Mouse (Mus musculus): Measurements from ENCODE around the gene Csmd2. TPM values are rescaled to one million over a fixed set of nuclear protein-coding genes. Genes with fewer than 3 reads are reported as not detected.

The Csmd2 gene
- total RNA-seq, 2 experiments from 2014 or later: 62.7 to 64.6 TPM

DNA sequence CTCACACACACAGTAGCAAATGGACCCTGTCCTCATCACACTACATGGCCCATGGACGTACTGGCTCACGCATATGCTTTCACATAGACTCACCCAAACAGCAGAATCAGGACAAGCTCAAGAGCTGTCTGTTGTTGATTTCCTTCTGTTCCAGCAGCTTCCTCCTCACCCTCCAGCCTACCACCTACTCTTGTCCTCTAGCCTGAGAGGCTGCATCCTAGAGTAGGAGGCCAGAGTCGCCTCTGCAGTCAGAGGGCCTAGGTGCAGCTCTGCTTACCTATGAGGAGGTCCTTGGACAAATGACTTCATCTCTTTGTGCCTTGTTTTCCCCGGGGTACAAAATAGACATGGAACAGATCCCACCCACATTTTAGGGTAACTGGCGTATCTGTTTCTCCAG is 403.8 kb downstream of the Csmd2 start:
- intact Hi-C loops (cut with DNase I): no loop called here
- peak in 1 of 2 experiments; percentile 36 for DNase-seq (ENCODE audit: low spot score in 2 of 2)

DNA sequence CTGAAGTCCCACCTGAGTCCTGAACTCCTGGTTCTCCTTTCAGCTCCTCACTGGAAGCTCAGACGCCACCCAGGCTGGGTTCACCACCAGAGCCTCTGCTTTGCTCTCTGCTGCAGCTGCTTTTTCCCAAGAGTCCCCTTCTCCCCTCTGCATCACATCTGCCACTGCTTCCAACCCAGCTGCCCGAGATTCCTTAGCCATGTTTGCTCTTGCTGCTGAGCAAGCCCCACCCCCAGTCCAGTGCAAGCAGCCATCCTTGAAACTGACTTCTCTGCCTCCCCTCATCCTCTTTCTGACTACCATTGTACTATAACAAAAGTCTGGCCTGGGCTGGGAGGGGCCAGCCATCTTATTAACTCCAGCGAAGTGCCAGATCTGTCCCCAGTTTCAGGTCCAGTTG is 404.6 kb downstream of the Csmd2 start:
- intact Hi-C loops (cut with DNase I): no loop called here
- DNase-seq (ENCODE audit: low spot score in 2 of 2): no peak

DNA sequence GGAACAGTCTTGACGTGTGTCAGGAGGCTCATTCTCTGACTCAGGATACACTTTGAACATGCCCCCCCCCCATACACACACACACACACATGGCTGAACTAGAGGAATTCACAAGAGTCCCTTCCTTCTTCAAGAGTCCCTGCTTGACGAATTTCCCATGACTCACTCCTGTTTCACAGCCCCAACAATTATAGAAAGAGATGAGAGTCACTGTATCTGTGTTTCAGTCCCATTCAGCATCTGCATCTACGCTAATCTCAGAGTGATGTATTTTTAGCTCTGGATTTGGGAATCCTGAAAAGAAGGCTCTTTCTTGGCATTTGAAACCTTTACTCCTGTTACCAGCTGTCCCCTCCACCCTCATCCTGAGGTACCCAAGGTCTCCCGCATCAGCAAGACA is 406.2 kb downstream of the Csmd2 start:
- intact Hi-C loops (cut with DNase I): no loop called here
- peak in 1 of 2 experiments; percentile 76 for DNase-seq (ENCODE audit: low spot score in 2 of 2)

DNA sequence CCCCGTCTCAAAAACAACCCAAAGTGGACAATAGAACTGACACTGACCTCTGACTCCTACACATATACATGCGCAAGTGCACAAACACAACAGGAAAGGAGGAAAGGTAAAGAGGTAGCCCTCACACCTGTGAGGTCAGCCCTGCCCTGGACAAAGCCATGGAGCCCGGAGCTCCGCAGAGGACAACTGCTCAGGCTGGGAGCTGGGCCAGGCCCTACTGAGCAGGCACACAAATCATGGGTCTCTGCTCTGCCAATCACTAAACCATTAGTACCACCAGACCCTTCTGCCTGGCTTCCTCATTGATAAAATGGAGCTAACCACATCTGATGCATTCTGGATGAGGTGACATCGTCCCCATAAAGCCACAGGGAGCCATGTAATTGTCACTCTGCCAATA is 409.0 kb downstream of the Csmd2 start:
- intact Hi-C loops (cut with DNase I): no loop called here
- no peak for DNase-seq (ENCODE audit: low spot score in 2 of 2)

DNA sequence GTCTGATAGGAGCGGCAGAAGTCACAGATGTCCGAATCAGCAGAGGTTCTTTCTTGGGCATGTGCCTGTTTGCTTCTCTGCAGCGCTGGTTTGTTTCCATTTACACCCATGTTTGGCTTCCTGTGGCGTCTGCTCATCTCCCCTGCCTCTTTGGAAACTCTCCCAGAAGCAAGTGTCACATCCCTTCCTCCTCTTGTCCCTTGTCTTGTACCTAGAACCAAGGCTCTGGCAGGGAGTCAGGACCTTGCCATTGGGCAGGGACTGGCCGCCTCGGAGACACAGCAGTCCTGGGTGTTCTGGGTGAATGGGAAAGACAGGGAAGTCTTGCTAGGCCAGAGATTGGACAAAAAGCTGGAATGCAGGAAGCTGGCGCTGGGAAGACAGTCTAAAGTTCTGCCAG is 410.1 kb downstream of the Csmd2 start:
- no peak for DNase-seq (ENCODE audit: low spot score in 2 of 2)
- intact Hi-C loops (cut with DNase I): loop anchor here (2.0 kb wide), 1 partner anchor 53 kb away; no protein-coding TSS in a partner anchor

DNA sequence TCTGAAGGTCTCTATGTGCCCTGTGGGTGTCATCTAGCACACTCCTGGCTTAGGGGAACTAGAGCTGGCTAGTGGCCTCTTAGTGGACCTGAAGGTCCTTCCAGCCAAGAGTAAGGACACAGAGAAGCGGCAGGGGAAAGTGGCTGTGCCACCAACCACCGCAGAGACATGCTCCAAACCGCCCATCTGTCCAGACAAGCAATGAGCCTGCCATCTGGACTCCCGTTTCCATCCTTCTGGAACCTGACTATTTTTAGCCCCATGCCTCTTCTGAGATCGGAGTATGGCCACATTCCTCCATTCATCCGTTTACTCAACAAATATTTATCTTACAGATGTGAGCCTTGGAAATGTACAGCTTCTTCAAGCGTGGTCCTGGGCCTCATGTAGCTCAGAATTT is 411.3 kb downstream of the Csmd2 start:
- intact Hi-C loops (cut with DNase I): loop anchor here (2.0 kb wide), 1 partner anchor 52 kb away; no protein-coding TSS in a partner anchor
- DNase-seq (ENCODE audit: low spot score in 2 of 2): peak; percentile 64 to 89

DNA sequence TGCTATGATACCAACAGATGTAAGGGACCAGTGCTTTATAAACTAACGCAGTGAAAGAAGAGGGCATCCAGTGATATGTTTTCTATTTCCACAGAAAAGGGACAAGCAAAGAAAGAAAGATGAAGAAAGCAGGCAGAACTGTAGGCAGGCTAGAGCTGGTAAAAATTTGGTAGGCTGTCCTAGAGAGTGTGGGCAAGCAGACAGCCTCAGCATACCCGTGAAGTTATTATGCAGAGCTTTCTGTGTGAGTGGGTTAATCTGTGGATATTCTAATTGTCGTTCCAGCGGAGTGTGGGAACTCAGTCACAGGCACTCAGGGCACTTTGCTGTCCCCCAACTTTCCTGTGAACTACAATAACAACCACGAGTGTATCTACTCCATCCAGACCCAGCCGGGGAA is 412.4 kb downstream of the Csmd2 start:
- peak; percentile 31 to 71 for DNase-seq (ENCODE audit: low spot score in 2 of 2)
- intact Hi-C loops (cut with DNase I): no loop called here

DNA sequence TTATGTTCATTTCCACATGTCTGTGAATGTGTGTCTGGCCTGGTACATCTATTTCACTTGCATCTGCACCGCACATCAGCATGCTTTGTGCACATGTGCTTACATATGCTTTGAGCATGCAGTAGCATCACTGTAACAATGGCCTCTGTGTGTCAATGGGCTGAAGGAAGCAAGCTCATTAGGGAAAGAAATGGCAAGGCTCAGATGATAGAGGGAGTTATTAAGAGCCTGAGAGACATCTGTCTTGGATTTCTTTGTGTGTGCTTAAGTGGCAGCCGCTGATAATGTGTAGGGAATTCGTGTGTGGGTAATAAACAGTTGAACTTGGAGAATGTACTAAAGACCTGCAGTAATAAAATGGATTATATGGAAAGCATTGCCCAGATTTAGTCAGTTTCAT is 413.9 kb downstream of the Csmd2 start:
- intact Hi-C loops (cut with DNase I): no loop called here
- DNase-seq (ENCODE audit: low spot score in 2 of 2): no peak

DNA sequence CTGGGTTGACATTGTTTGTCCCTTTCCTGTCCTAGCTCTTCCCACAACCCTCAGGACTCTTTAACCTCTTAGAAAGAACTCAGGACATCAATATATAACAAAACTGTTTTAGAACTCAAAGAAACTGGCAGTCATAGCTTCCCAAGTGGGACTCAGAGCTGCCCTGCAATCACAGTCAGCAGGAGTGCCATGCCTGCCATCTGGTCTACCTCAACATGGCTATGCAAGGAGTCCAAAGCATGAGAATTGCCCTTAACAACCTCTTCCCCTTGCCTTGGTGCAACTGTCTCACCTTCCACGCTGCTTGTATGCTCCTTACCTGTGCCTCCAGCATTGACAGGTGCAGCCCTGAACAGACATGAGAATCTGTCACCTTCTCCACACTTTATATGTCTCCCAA is 415.0 kb downstream of the Csmd2 start:
- intact Hi-C loops (cut with DNase I): no loop called here
- DNase-seq (ENCODE audit: low spot score in 2 of 2): no peak

DNA sequence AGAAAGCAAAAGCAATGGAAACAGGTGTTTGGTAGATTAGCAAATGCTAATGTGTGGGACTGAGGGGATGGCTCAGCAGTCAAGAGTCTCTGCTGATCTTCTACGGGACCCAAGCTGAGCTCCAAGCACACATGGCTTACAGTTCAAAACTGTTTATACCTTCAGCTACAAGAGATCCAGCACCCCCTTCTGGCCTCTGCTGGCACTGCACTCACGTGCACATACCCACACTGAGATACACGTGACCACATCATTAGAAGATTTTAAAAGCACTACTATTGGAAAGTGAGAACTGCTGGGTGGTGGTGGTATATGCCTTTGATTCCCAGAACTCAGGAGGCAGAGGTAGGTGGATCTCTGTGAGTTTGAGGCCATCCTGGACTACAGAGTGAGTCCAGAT is 417.9 kb downstream of the Csmd2 start:
- intact Hi-C loops (cut with DNase I): no loop called here
- no peak for DNase-seq (ENCODE audit: low spot score in 2 of 2)

DNA sequence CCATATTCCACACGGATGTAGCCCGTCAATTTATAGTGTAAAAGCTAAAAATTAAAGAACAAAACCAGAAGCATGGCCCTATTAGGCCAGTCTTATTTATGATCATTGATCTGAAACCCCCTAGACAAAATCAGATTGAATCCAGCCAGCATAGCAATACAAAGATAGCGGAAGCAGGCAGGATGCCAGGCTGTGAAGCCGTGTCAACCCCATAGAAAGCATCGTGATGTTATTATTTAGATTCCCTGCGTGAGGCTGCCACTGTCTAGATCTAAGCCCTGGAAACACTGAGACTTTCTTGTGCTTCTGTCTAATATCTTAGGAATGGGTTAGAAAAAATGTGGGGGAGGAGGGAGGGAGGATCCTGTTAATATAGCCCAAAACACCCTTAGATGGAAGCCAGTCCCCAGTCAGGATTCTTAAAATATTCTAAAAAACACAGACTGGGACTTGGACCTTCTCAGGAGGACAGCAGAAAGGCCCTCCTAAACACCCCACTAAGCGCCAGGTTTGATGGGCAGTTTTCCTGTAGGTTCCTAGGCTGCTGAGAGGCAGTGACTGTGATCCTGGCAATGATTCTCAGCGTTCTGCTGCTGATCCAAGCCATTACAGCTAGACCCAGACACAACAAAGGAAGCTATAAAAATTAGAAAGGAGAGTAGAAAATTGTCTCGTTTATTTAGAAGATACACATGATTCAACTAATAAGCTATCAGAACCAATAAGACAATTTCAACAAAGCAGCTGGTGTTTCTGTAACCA is 419.6 kb downstream of the Csmd2 start:
- intact Hi-C loops (cut with DNase I): no loop called here
- DNase-seq (ENCODE audit: low spot score in 2 of 2): no peak

DNA sequence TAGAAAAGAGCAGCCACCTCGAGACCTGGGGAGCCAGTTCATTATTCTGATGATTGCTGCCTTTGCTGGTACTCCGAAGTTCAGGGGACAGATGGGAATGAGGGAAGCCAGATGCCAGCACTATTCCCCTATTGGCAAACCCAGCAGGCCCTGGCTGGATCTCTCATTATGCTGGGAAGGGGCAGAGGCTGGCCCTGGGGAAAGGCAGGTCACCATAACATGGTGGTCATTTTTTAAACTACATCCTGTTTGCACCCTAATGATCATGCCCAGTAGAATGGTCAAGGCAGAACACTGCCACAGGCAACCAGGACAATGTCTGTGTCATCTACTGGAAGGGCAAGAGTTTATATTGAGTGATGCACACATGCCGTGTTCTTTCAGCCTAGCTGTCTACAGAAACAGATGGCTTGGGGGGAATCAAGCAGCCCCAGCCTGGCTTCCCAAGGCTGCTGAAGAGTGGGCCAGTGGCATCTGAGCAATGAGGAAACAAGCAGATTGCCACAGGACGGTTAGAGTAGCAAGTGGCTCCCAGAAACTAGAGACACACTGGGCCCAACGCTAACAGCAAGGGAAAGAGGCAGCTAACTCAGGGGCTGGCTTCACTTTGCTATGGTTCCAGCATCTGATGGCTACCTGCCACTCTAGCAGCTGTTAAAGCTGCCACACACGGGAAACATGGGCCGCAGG is 424.4 kb downstream of the Csmd2 start:
- intact Hi-C loops (cut with DNase I): no loop called here
- no peak for DNase-seq (ENCODE audit: low spot score in 2 of 2)

DNA sequence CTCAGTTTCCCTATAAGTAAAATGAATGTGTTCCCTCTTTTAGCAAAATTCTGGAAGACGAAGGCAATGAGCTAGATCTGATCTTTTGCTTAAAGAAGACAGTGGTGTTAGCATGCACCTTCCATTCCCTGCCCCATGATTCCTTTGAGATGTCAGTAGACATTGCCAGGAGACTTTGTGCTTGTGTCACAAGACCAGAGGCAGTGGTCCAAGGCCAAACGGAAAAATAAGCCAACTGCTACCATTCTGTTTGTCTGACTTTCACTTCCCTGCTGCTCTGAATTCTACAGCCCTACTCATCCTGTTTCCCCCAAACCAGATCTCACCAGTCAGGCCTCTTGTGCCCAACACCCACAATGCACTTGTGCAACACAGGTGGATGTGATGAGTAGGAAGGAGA is 427.1 kb downstream of the Csmd2 start:
- DNase-seq (ENCODE audit: low spot score in 2 of 2): no peak
- intact Hi-C loops (cut with DNase I): no loop called here

DNA sequence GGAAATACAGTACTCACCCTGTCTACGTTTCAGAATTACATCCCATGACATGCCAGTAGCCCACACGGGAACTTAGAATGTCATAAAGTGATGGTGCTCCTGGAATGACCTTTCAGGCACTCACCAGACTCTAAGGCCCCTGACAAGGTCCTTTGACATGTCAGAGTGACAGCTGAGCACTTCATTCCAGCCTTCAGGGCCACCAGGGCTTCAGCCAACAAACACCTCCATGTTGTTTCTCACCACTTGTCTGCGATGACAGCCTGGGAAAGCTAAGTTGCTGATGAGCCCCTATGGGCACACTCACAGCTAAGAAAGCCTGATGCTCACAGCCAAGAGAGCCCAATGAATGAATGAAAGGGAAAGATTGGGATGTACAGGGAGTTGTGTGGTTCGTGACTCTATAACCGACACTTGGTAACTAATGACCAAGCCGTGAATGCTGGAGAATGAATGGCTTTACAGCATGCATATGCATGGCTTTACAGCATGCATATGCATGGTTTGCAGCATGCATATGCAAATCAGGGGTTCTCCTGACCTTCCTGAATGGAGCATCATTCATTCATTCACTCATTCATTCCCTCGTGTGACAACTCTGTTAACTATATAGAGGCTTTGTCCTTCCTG is 432.4 kb downstream of the Csmd2 start:
- intact Hi-C loops (cut with DNase I): no loop called here
- no peak for DNase-seq (ENCODE audit: low spot score in 2 of 2)

DNA sequence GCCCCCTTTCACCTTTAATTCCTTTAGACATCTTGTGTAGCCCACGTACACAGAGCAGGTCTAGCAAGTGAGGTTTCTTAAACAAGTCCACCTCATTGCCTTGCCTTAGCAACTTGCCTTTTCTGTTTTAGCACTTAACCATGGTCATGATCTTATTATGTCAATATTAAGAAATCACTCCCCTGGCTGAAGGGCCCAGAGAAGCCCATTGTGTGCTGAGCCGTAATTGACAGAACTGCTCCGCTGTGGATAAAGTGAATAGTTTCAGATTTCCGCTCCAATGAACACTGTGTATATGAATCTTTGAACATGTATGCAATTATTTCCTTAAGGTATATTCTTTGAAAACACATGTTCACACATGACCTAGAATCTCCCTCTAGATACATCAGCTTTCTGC is 434.8 kb downstream of the Csmd2 start:
- no peak for DNase-seq (ENCODE audit: low spot score in 2 of 2)
- intact Hi-C loops (cut with DNase I): no loop called here

DNA sequence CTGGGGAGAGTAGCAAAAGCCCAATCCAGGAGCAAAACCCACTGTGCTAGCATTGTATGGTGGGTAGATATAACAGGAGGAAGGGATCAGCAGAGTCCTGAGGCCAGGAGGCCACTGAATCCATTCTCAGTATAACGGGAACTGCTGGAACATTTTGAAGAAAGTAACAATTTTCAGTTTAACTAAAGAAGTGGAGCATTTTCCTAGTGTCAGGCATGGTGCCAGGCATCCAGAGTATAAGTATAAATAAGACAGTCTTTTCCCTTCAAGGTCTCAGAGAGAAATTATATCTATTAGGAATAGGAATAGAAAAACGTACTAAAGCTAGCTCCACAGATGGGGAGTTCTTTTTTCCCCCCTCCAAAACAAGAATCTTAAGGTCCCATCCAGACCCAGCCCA is 437.7 kb downstream of the Csmd2 start:
- peak in 1 of 2 experiments; percentile 40 for DNase-seq (ENCODE audit: low spot score in 2 of 2)
- intact Hi-C loops (cut with DNase I): no loop called here

DNA sequence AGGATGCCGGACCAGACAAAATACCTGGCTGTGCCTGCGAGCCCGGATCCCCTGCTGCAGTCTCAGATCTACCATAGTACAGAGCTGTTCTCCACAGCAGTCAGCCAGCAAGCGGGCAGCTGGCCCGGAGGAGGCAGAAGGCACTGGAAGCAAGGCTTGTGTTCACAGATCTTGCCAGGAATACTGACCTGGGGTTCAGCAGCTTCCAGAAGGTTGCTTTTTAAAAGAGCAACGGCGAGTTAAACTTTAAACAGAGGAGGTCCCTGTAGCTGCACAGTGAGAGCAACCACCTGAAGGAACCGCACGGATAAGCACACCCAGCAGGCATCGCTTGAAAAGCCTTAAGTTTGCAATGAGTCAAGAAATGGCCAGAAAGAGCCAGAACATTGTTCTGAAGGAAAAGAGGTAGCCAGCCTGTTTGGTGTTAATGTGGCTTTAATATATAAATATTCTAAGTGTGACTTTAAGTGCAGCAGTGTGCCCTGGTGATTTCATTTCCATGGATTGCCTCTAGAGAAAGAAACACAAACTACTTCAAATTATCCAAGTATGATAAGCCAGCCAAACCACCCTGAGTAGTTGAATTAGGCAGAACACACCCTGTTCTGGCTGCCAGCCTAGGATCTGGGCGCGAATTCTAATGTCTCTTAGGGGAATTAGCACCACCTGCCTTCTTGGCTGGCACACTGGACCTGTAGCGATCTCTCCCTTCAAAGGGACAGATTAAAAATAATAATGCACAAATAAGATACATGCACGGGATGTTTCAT is 439.8 kb downstream of the Csmd2 start:
- intact Hi-C loops (cut with DNase I): no loop called here
- no peak for DNase-seq (ENCODE audit: low spot score in 2 of 2)

DNA sequence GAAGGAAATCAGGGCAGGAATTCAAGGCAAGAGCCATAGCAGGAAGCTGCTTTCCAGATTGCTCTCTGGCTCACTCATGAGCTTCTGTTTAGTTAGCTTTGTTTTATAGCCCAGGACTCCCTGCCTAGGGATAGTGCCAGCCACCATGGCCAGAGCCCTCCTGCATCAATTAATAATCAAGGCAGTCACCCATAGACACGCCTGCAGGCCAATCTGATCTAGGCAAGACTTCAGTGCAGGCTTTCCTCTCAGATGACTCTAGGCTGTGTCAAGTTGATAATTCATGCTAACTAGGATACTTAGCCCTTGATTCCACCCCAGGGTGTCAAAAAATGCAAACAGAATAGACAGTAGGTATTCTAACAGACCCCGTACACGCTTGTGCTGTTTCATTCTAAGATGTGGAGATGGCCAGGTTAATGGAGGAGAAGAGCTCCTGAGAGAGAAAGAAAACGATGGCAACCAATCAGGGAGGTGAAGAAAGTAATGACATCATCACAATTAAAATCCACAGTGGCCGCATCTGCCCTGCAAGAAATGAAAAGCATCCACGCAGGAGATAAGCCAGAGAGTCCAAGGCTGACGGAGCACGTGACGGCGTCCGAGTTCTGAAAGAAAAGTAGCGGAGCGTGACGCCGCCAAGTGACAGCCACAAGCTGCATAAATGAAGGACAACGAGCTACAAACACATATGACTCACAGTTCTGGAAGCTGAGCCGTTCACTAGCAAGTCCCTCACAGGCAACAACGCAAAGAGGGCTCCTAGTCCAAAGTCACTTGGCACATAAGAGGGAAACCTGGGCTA is 440.8 kb downstream of the Csmd2 start:
- DNase-seq (ENCODE audit: low spot score in 2 of 2): peak; percentile 51 to 86
- intact Hi-C loops (cut with DNase I): no loop called here

DNA sequence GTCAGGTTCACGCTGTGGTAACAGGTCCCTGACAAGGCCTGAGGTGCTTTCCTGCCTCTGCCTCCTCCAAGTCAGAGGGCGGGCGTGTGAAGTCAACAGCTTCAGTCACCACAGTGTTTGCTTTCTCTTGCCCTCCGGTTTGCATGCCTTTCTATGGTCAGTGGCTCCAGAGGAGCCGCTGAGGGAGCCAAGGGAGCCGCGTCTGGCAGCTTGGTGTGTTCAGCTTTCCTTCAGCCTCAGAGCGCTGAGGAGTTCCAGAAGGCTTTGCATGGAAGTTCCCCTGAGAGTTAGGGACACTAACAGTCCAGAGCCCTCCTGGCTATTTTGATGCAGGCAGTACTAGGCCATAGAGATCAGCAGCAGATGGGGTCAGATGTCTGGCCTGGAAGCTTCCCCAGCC is 441.9 kb downstream of the Csmd2 start:
- intact Hi-C loops (cut with DNase I): no loop called here
- no peak for DNase-seq (ENCODE audit: low spot score in 2 of 2)

Measured in left cerebral cortex, postnatal 25 days (tissue).